Mouse (Mus musculus) forebrain, embryonic 13.5 days (tissue): ENCODE measurements at regions not wholly inside any gene's neighbourhood (a gene's known extent, or its start where the extent isn't known, plus 50 kb on each side); places are given as distances from the start of the nearest gene placed in this dataset.

Experiments
- ATAC-seq: fragments of 200-750 bp; cut with Nextera tagmentation; 2 replicates; pipeline ENCODE4 v1.8.0; 2017
- H3K27ac ChIP-seq: fragments of 300-500 bp; sonication (generic); 2 replicates; pipeline ENCODE4 v1.5.1; 2015; ENCODE audit warnings: inconsistent platforms, mild to moderate bottlenecking, moderate library complexity
- H3K27me3 ChIP-seq: fragments of 300-500 bp; sonication (generic); 2 replicates; pipeline ENCODE4 v1.6.1; 2015; ENCODE audit warnings: mild to moderate bottlenecking, inconsistent platforms
- H3K36me3 ChIP-seq: fragments of 300-500 bp; sonication (generic); 2 replicates; pipeline ENCODE4 v1.6.1; 2015; ENCODE audit warnings: mild to moderate bottlenecking, inconsistent platforms; ENCODE audit not compliant: poor library complexity, severe bottlenecking
- H3K4me1 ChIP-seq: fragments of 300-500 bp; sonication (generic); 2 replicates; pipeline ENCODE4 v1.6.1; 2015; ENCODE audit warnings: inconsistent platforms
- H3K4me2 ChIP-seq: fragments of 300-500 bp; sonication (generic); 2 replicates; pipeline ENCODE4 v1.6.1; 2015; ENCODE audit warnings: inconsistent platforms, mild to moderate bottlenecking, moderate library complexity
- H3K4me3 ChIP-seq: fragments of 300-500 bp; sonication (generic); 2 replicates; pipeline ENCODE4 v1.5.1; 2015; ENCODE audit warnings: mild to moderate bottlenecking, inconsistent platforms
- H3K9ac ChIP-seq: fragments of 300-500 bp; sonication (generic); 2 replicates; pipeline ENCODE4 v1.6.1; 2015; ENCODE audit warnings: mild to moderate bottlenecking, inconsistent platforms
- H3K9me3 ChIP-seq: fragments of 300-500 bp; sonication (generic); replicated peaks from 2 replicates; pipeline ENCODE4 v1.6.1; 2016; ENCODE audit warnings: inconsistent platforms
- WGBS: fragments of 180-500 bp; shearing (Covaris S2); methylation state at CpG from one replicate; pipeline ENCODE4 v1.1.7; 2015; 5-methylcytosine and 5-hydroxymethylcytosine counted together

- H3K36me3 ChIP-seq: no peaks in the 10 kb centered on the region
- H3K9me3 ChIP-seq: no peaks in the 10 kb centered on the region
- no peak; the same call in 1 of the 2 replicates for ATAC-seq
- no peaks in the 10 kb centered on the region for H3K27me3 ChIP-seq
- H3K4me2 ChIP-seq: peak overlapping the region; percentile 32
- WGBS: 4% methylated on average over 1 of the region's 1 CpGs
- no peak overlapping the region for H3K9ac ChIP-seq
- peak overlapping the region; percentile 69; the same call in 1 of the 2 replicates for H3K27ac ChIP-seq
- no peak overlapping the region for H3K4me3 ChIP-seq
- peaks cover 33% of the 10 kb centered on the region for H3K4me1 ChIP-seq
Observed at GRCm38 (mm10) chr7:117139971-117140247, 240.9 kb upstream of the Xylt1 start.

GRCm38 (mm10) chr7:117146809-117147208 lies 234.0 kb upstream of the Xylt1 start:
- Histone ChIP-seq H3K36me3 (no peaks in the 10 kb centered on the region), H3K9ac (no peak overlapping the region), H3K4me1 (peaks cover 4% of the 10 kb centered on the region), H3K4me2 (no peak overlapping the region), H3K27me3 (no peaks in the 10 kb centered on the region), H3K9me3 (no peaks in the 10 kb centered on the region), H3K27ac (no peak overlapping the region), H3K4me3 (no peak overlapping the region)
- WGBS: 81% methylated on average over 7 of the region's 7 CpGs
- no peak for ATAC-seq

- no peak for ATAC-seq
- WGBS: 25% methylated on average over 8 of the region's 8 CpGs
Observed at GRCm38 (mm10) chr7:117150355-117150754, 230.4 kb upstream of the Xylt1 start.

GRCm38 (mm10) chr7:117153826-117154550 lies 226.8 kb upstream of the Xylt1 start:
- ATAC-seq: no peak; the same call in 1 of the 2 replicates
- Histone ChIP-seq H3K4me3 (no peak overlapping the region), H3K9me3 (no peaks in the 10 kb centered on the region), H3K27ac (no peak overlapping the region), H3K36me3 (no peaks in the 10 kb centered on the region), H3K9ac (no peak overlapping the region), H3K4me1 (peaks cover 3% of the 10 kb centered on the region), H3K4me2 (no peak overlapping the region), H3K27me3 (no peaks in the 10 kb centered on the region)
- WGBS: 89% methylated on average over 5 of the region's 5 CpGs

More at GRCm38 (mm10) chr7:117150355-117150754, 230.4 kb upstream of the Xylt1 start:
- Histone ChIP-seq H3K36me3 (no peaks in the 10 kb centered on the region), H3K4me3 (no peak overlapping the region), H3K4me2 (no peak overlapping the region), H3K27me3 (no peaks in the 10 kb centered on the region), H3K9me3 (no peaks in the 10 kb centered on the region), H3K9ac (peak overlapping the region; percentile 16; the same call in 1 of the 2 replicates), H3K27ac (no peak overlapping the region), H3K4me1 (peaks cover 3% of the 10 kb centered on the region)

GRCm38 (mm10) chr7:117161193-117161908 lies 219.4 kb upstream of the Xylt1 start:
- Histone ChIP-seq H3K4me1 (peaks cover 5% of the 10 kb centered on the region; the same call in 1 of the 2 replicates), H3K9me3 (no peaks in the 10 kb centered on the region), H3K27ac (no peak overlapping the region)

GRCm38 (mm10) chr7:117174811-117175422 lies 205.9 kb upstream of the Xylt1 start:
- H3K9ac ChIP-seq: no peak overlapping the region
- H3K27me3 ChIP-seq: no peaks in the 10 kb centered on the region
- no peaks in the 10 kb centered on the region for H3K4me1 ChIP-seq
- H3K36me3 ChIP-seq: no peaks in the 10 kb centered on the region
- H3K4me2 ChIP-seq: no peak overlapping the region
- no peak overlapping the region for H3K27ac ChIP-seq
- ATAC-seq: no peak
- WGBS: 89% methylated on average over 8 of the region's 8 CpGs
- no peak overlapping the region for H3K4me3 ChIP-seq
- no peaks in the 10 kb centered on the region; the same call in 1 of the 2 replicates for H3K9me3 ChIP-seq

More at GRCm38 (mm10) chr7:117161193-117161908, 219.4 kb upstream of the Xylt1 start:
- H3K4me3 ChIP-seq: no peak overlapping the region
- H3K36me3 ChIP-seq: no peaks in the 10 kb centered on the region
- no peak for ATAC-seq
- no peaks in the 10 kb centered on the region for H3K27me3 ChIP-seq
- H3K9ac ChIP-seq: no peak overlapping the region
- WGBS: 57% methylated on average over 3 of the region's 3 CpGs
- no peak overlapping the region for H3K4me2 ChIP-seq

- WGBS: 63% methylated on average over 1 of the region's 1 CpGs
- H3K4me2 ChIP-seq: no peak overlapping the region
- ATAC-seq: no peak
- H3K4me3 ChIP-seq: no peak overlapping the region
- H3K9ac ChIP-seq: no peak overlapping the region
- H3K27me3 ChIP-seq: no peaks in the 10 kb centered on the region
- H3K36me3 ChIP-seq: no peaks in the 10 kb centered on the region
- no peaks in the 10 kb centered on the region for H3K9me3 ChIP-seq
- no peak overlapping the region for H3K27ac ChIP-seq
- H3K4me1 ChIP-seq: no peaks in the 10 kb centered on the region
Observed at GRCm38 (mm10) chr7:117184011-117184410, 196.8 kb upstream of the Xylt1 start.

GRCm38 (mm10) chr7:117185891-117186290 lies 194.9 kb upstream of the Xylt1 start:
- 95% methylated on average over 1 of the region's 1 CpGs for WGBS
- no peak overlapping the region for H3K4me2 ChIP-seq
- H3K9ac ChIP-seq: no peak overlapping the region
- no peaks in the 10 kb centered on the region for H3K4me1 ChIP-seq
- no peaks in the 10 kb centered on the region for H3K27me3 ChIP-seq
- no peaks in the 10 kb centered on the region for H3K36me3 ChIP-seq
- H3K9me3 ChIP-seq: no peaks in the 10 kb centered on the region
- H3K27ac ChIP-seq: no peak overlapping the region
- no peak overlapping the region for H3K4me3 ChIP-seq
- no peak for ATAC-seq

- H3K4me1 ChIP-seq: no peaks in the 10 kb centered on the region
- ATAC-seq: no peak
- H3K4me2 ChIP-seq: no peak overlapping the region
- no peaks in the 10 kb centered on the region for H3K27me3 ChIP-seq
- WGBS: 76% methylated on average over 3 of the region's 3 CpGs
- H3K4me3 ChIP-seq: no peak overlapping the region
- H3K9me3 ChIP-seq: no peaks in the 10 kb centered on the region
- no peak overlapping the region for H3K27ac ChIP-seq
- H3K36me3 ChIP-seq: no peaks in the 10 kb centered on the region
- no peak overlapping the region for H3K9ac ChIP-seq
Observed at GRCm38 (mm10) chr7:117196611-117197010, 184.2 kb upstream of the Xylt1 start.

- Histone ChIP-seq H3K9ac (no peak overlapping the region), H3K4me2 (no peak overlapping the region), H3K36me3 (no peaks in the 10 kb centered on the region), H3K27ac (no peak overlapping the region), H3K27me3 (no peaks in the 10 kb centered on the region), H3K4me1 (no peaks in the 10 kb centered on the region), H3K9me3 (no peaks in the 10 kb centered on the region), H3K4me3 (no peak overlapping the region)
- no peak for ATAC-seq
Observed at GRCm38 (mm10) chr7:117226294-117226693, 154.5 kb upstream of the Xylt1 start.

GRCm38 (mm10) chr7:117229619-117230018 lies 151.2 kb upstream of the Xylt1 start:
- no peaks in the 10 kb centered on the region for H3K9me3 ChIP-seq
- 87% methylated on average over 5 of the region's 5 CpGs for WGBS
- H3K36me3 ChIP-seq: no peaks in the 10 kb centered on the region
- H3K4me2 ChIP-seq: no peak overlapping the region
- no peak overlapping the region for H3K4me3 ChIP-seq
- H3K27me3 ChIP-seq: no peaks in the 10 kb centered on the region
- H3K27ac ChIP-seq: no peak overlapping the region
- no peaks in the 10 kb centered on the region for H3K4me1 ChIP-seq
- no peak for ATAC-seq
- no peak overlapping the region for H3K9ac ChIP-seq

GRCm38 (mm10) chr7:117256819-117257218 lies 124.0 kb upstream of the Xylt1 start:
- Histone ChIP-seq H3K4me2 (no peak overlapping the region), H3K9me3 (no peaks in the 10 kb centered on the region), H3K27ac (no peak overlapping the region), H3K27me3 (no peaks in the 10 kb centered on the region), H3K4me3 (no peak overlapping the region), H3K9ac (no peak overlapping the region), H3K36me3 (no peaks in the 10 kb centered on the region), H3K4me1 (no peaks in the 10 kb centered on the region)
- WGBS: 91% methylated on average over 9 of the region's 9 CpGs
- ATAC-seq: no peak
